ENCODE assay signal across 9 mouse cellular contexts in the genomic region with DNA sequence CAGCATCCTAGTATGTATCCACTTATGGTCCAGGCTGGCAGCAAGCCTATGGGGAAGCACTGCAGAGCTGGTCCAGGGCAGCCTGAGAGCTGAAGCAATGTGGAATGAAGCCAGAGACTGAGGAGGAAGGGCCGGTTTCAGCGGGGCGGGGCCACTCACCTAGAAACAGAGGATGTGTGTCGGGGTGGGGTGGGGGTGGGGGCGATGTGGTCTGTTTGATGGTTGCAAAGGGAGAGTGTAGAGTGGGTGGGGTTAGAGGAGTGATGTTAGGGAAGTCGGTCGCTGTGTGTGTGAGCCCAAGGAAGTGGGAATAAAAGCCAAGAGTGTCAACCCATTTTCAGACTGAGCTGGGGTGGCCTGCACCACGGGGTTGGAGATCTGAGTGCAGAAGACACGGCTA. TPM values are rescaled to one million over a fixed set of nuclear protein-coding genes. Genes with fewer than 3 reads are reported as not detected.
DNase-seq lines count a peak whose midpoint lies in the region; ATAC-seq lines count a peak whose summit lies in the region.
"Had no signal": no experiment of that assay in that cellular context is flagged by ENCODE, and none has a peak within 500 bp of the region (broad histone marks: within the 10 kb centered on the region; RNA-seq: fewer than 3 reads in every experiment).

No protein-coding gene starts in this region.

- H3K4me2 ChIP-seq in kidney, embryonic 16.5 days (replicated peaks; ENCODE audit: low read depth, low read length): peak overlapping the region; percentile 34
- H3K4me2 ChIP-seq in intestine, embryonic 15.5 days (replicated peaks): peak overlapping the region; percentile 40; the same call in 1 of the 2 replicates
- H3K4me2 ChIP-seq in stomach, embryonic 15.5 days: peak overlapping the region; percentile 27; the same call in 1 of the 2 replicates
- H3K4me2 ChIP-seq: midbrain, embryonic 15.5 days had no signal

- no peaks in the 10 kb centered on the region for H3K4me1 ChIP-seq in kidney, embryonic 16.5 days (ENCODE audit: insufficient read depth, low read length)
- no peaks in the 10 kb centered on the region for H3K4me1 ChIP-seq in intestine, embryonic 15.5 days (replicated peaks)
- no peaks in the 10 kb centered on the region for H3K4me1 ChIP-seq in stomach, embryonic 15.5 days
- H3K4me1 ChIP-seq: midbrain, embryonic 15.5 days had no signal

- no peak overlapping the region for H3K27ac ChIP-seq in kidney, embryonic 16.5 days (ENCODE audit: low read length)
- no peak overlapping the region for H3K27ac ChIP-seq in intestine, embryonic 15.5 days
- no peak overlapping the region for H3K27ac ChIP-seq in stomach, embryonic 15.5 days
- H3K27ac ChIP-seq: midbrain, embryonic 15.5 days had no signal

- WGBS in kidney, embryonic 16.5 days: 14% methylated on average over 9 of the region's 9 CpGs
- 5% methylated on average over 9 of the region's 9 CpGs for WGBS in intestine, embryonic 15.5 days
- WGBS in stomach, embryonic 15.5 days: 9% methylated on average over 9 of the region's 9 CpGs

- no peaks in the 10 kb centered on the region for H3K36me3 ChIP-seq in kidney, embryonic 16.5 days (ENCODE audit: insufficient read depth, low read length)
- H3K36me3 ChIP-seq in intestine, embryonic 15.5 days: no peaks in the 10 kb centered on the region
- no peaks in the 10 kb centered on the region for H3K36me3 ChIP-seq in stomach, embryonic 15.5 days
- H3K36me3 ChIP-seq: midbrain, embryonic 15.5 days had no signal

- DNase-seq in kidney, postnatal 36 days: no peak
- peak; percentile 33 for DNase-seq in R1 (ENCODE audit: low read depth, low spot score)
- no peak for DNase-seq in left cerebral cortex, adult 11 months (ENCODE audit: low spot score)
- DNase-seq in adrenal gland, postnatal 36 days: no peak
- no peak for DNase-seq in right cerebral cortex, postnatal 10 days (ENCODE audit: low spot score in 2 of 2)

- no peak overlapping the region for H3K4me3 ChIP-seq in kidney, embryonic 16.5 days (ENCODE audit: low read length)
- H3K4me3 ChIP-seq in intestine, embryonic 15.5 days (replicated peaks): no peak overlapping the region
- H3K4me3 ChIP-seq in stomach, embryonic 15.5 days (replicated peaks): no peak overlapping the region
- H3K4me3 ChIP-seq: midbrain, embryonic 15.5 days had no signal

- 0 out of 2 replicates have a peak, but pooled peaks cover 8% of the 10 kb centered on the region for H3K9me3 ChIP-seq in kidney, embryonic 16.5 days (ENCODE audit: low read length)
- no peaks in the 10 kb centered on the region for H3K9me3 ChIP-seq in intestine, embryonic 15.5 days
- no peaks in the 10 kb centered on the region for H3K9me3 ChIP-seq in stomach, embryonic 15.5 days
- H3K9me3 ChIP-seq: midbrain, embryonic 15.5 days had no signal

- H3K9ac ChIP-seq in kidney, embryonic 16.5 days (replicated peaks; ENCODE audit: low read length): no peak overlapping the region
- H3K9ac ChIP-seq in intestine, embryonic 15.5 days: no peak overlapping the region
- H3K9ac ChIP-seq in stomach, embryonic 15.5 days: no peak overlapping the region
- H3K9ac ChIP-seq: midbrain, embryonic 15.5 days had no signal

- H3K27me3 ChIP-seq in kidney, embryonic 16.5 days (ENCODE audit: insufficient read depth, low read length): no peaks in the 10 kb centered on the region
- no peaks in the 10 kb centered on the region for H3K27me3 ChIP-seq in intestine, embryonic 15.5 days (replicated peaks)
- H3K27me3 ChIP-seq in stomach, embryonic 15.5 days (replicated peaks): no peaks in the 10 kb centered on the region
- H3K27me3 ChIP-seq: midbrain, embryonic 15.5 days had no signal

- peak; percentile 67; the same call in 1 of the 2 replicates for ATAC-seq in kidney, embryonic 16.5 days (ENCODE audit: low FRiP score, low TSS enrichment)
- no peak for ATAC-seq in intestine, embryonic 15.5 days
- peak; percentile 43; the same call in 1 of the 2 replicates for ATAC-seq in stomach, embryonic 15.5 days (ENCODE audit: insufficient read depth, low FRiP score, low read depth)
- ATAC-seq: midbrain, embryonic 15.5 days had no signal

RNA-seq across cellular contexts. Expression of a gene that starts 33.1 kb away (rescaled TPM):
- polyA plus RNA-seq in kidney, embryonic 16.5 days (2015; fragmentation: Nextera tagmentation; extraction: Ambion mirVana): 4.4 and 4.6 TPM in 2 replicates
- 3.7 and 4.1 TPM in 2 replicates for polyA plus RNA-seq in intestine, embryonic 15.5 days (2015; fragmentation: Nextera tagmentation; extraction: Ambion mirVana)
- polyA plus RNA-seq in stomach, embryonic 15.5 days (2015; fragmentation: Nextera tagmentation; extraction: Ambion mirVana): 4.2 TPM in 2 replicates
- total RNA-seq in adrenal gland, postnatal 36 days (2021): 1 to 10 TPM; 7.1 to 8.1 TPM

RNA-seq across cellular contexts. Expression of a gene that starts 50.5 kb away (rescaled TPM):
- polyA plus RNA-seq in kidney, embryonic 16.5 days (2015; fragmentation: Nextera tagmentation; extraction: Ambion mirVana): 20.5 and 20.6 TPM in 2 replicates
- polyA plus RNA-seq in intestine, embryonic 15.5 days (2015; fragmentation: Nextera tagmentation; extraction: Ambion mirVana): 17.0 and 17.7 TPM in 2 replicates
- polyA plus RNA-seq in stomach, embryonic 15.5 days (2015; fragmentation: Nextera tagmentation; extraction: Ambion mirVana): 16.0 and 16.3 TPM in 2 replicates
- 10 to 100 TPM; 10.6 to 14.2 TPM for total RNA-seq in adrenal gland, postnatal 36 days (2021)
